Mouse (Mus musculus) liver, embryonic 14.5 days (tissue): Measurements from ENCODE around the gene Uba2. TPM values are rescaled to one million over a fixed set of nuclear protein-coding genes. Genes with fewer than 3 reads are reported as not detected.
A peak's percentile ranks its signal among the peaks of the same experiment; 100 is the strongest.
"Not testable (repeated sequence)": the region's sequence is repeated elsewhere in the genome, so short reads cannot be mapped to it uniquely, and the experiment has no call there.

ENCODE experiments used
- ATAC-seq: fragments of 200-750 bp; cut with Nextera tagmentation; 2 replicates; pipeline ENCODE4 v1.8.0; 2017; ENCODE audit warnings: moderate number of reproducible peaks, mild to moderate bottlenecking, moderate library complexity; ENCODE audit not compliant: insufficient read depth
- DNase-seq, 3 experiments: peaks; one replicate each; pipeline ENCODE4 v3.0.0-alpha.2; 2012 to 2013; ENCODE audit warnings: low read depth in 3 of 3, low spot score in 3 of 3
- H3K27ac ChIP-seq: fragments of 300-500 bp; sonication (generic); 2 replicates; pipeline ENCODE4 v1.5.1; 2014; ENCODE audit warnings: moderate library complexity, mild to moderate bottlenecking, control low read depth, inconsistent platforms
- H3K27me3 ChIP-seq: fragments of 300-500 bp; sonication (generic); 2 replicates; pipeline ENCODE4 v1.6.1; 2014; ENCODE audit warnings: mild to moderate bottlenecking, low read length, moderate library complexity; ENCODE audit not compliant: control insufficient read depth, insufficient read depth
- H3K36me3 ChIP-seq: fragments of 300-500 bp; sonication (generic); replicated peaks from 2 replicates; pipeline ENCODE4 v1.6.1; 2014; ENCODE audit warnings: low read depth; ENCODE audit not compliant: control insufficient read depth, insufficient read depth
- H3K4me1 ChIP-seq, 2 experiments: fragments of 200-500 bp in 1 of 2; fragments of 300-500 bp in 1 of 2; sonication (generic) in 1 of 2; replicated peaks; 2 replicates each; pipeline ENCODE4 v1.6.1; 2012 to 2014; ENCODE audit warnings: antibody characterized with exemption in 1 of 2, inconsistent platforms in 1 of 2, low read length in 1 of 2; ENCODE audit not compliant: control insufficient read depth in 2 of 2, insufficient read depth in 2 of 2
- H3K4me2 ChIP-seq: fragments of 300-500 bp; sonication (generic); 2 replicates; pipeline ENCODE4 v1.6.1; 2014; ENCODE audit warnings: low read depth, mild to moderate bottlenecking, control low read depth, moderate library complexity
- H3K4me3 ChIP-seq, 2 experiments: fragments of 200-500 bp in 1 of 2; fragments of 300-500 bp in 1 of 2; sonication (generic) in 1 of 2; 2 replicates each; pipeline ENCODE4 v1.5.1; 2012 to 2014; ENCODE audit warnings: low read depth in 2 of 2, low read length in 2 of 2, mild to moderate bottlenecking in 2 of 2, control low read depth in 1 of 2, inconsistent platforms in 1 of 2, moderate library complexity in 1 of 2; ENCODE audit not compliant: insufficient read depth in 1 of 2
- H3K9ac ChIP-seq: fragments of 300-500 bp; sonication (generic); replicated peaks from 2 replicates; pipeline ENCODE4 v1.6.1; 2014; ENCODE audit warnings: mild to moderate bottlenecking, control low read depth, moderate library complexity
- H3K9me3 ChIP-seq: fragments of 300-500 bp; sonication (generic); 2 replicates; pipeline ENCODE4 v1.6.1; 2016; ENCODE audit warnings: low read length, mixed read lengths; ENCODE audit not compliant: control insufficient read depth
- CTCF ChIP-seq: IDR thresholded peaks from 2 replicates; pipeline ENCODE4 v1.5.1; 2016; ENCODE audit warnings: antibody characterized with exemption, low read depth, control low read depth
- EP300 ChIP-seq: IDR thresholded peaks from 2 replicates; pipeline ENCODE4 v1.6.1; 2016; ENCODE audit warnings: antibody characterized with exemption, low read depth
- WGBS: fragments of 180-500 bp; shearing (Covaris S2); extraction: QIAGEN DNeasy Blood & Tissue Kit; methylation state at CpG from one replicate; pipeline ENCODE4 v1.1.7; 2014; ENCODE audit not compliant: insufficient replicate concordance; 5-methylcytosine and 5-hydroxymethylcytosine counted together
- polyA plus RNA-seq, 2 experiments: library from polyadenylated mRNA; depleted of rRNA in 1 of 2; stranded (reverse) in 1 of 2; unstranded in 1 of 2; fragments of >200 nt; fragmentation: Nextera tagmentation in 1 of 2; extraction: Ambion mirVana in 1 of 2; gene quantifications; 2 replicates each; pipeline versions ENCODE4 v1.2.1 to v1.2.3; 2012 to 2014

The Uba2 gene
- polyA plus RNA-seq, 2 experiments = 62.1 to 83.0 TPM

DNA sequence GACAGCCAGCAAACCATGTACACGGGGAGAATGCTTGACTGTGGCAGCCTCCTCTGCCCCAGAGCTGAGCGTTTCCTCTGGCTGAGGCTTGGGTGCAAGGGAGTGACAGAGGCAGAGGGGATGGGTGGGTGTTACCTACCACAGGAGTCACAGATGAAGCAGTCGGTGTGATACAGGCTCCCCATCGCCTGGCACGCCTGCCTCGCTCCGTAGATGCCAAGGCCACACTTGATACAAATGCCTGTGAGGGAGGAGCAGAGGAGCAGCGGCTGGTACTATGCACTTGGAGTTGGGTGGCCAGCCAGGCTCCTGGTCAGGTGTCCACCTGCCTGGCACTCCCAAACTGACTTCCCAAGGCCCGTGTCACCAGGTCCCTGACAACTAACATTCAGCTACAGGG is 44.1 kb downstream of the Uba2 start:
- no peak overlapping the region for H3K4me3 ChIP-seq
- 71% methylated on average over 9 of the region's 9 CpGs for WGBS
- H3K9me3 ChIP-seq = no peaks in the 10 kb centered on the region
- no peak for ATAC-seq
- no peaks in the 10 kb centered on the region for H3K36me3 ChIP-seq
- TF ChIP-seq CTCF (no peak), EP300 (no peak)
- H3K27ac ChIP-seq = no peak overlapping the region
- no peak overlapping the region for H3K9ac ChIP-seq
- H3K27me3 ChIP-seq = no peaks in the 10 kb centered on the region
- no peaks in the 10 kb centered on the region for H3K4me1 ChIP-seq
- no peak overlapping the region for H3K4me2 ChIP-seq
- DNase-seq = no peak

DNA sequence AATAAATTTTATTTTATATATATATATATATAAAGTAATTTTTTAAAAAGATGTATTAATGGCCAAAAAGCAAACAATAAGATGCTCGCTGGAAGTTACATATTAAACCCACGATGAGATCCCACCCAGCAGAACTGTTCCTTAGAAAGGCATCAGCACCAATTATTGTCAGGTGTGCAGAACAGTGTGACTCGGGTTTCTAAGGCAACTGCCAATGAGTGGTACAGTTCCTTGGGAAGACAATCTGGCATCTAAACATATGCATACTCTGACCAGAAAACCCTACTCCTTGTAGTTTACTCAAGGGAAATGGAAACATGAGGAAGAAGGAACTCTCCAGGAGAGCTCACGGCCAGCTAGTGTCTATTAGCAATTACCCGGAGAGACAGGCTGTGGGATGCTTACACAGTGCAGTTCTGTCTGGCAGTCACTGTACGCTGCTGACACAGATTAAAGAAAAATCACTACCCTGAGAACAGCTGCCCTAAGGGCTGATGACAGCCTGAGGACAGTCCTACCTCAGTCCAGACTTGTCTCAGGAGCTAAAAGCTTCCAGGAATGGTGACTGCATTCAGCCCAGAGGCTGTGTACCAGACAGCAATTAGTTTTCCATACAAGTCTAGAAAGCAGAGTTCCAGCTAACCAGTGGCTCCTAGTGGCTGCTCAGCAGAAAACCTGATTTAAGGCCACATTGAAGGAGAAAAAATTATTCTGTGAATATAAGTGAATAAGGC is 46.2 kb downstream of the Uba2 start:
- Histone ChIP-seq H3K36me3 (no peaks in the 10 kb centered on the region), H3K27me3 (no peaks in the 10 kb centered on the region), H3K4me3 (no peak overlapping the region), H3K9me3 (no peaks in the 10 kb centered on the region), H3K4me1 (no peaks in the 10 kb centered on the region), H3K4me2 (no peak overlapping the region), H3K9ac (no peak overlapping the region), H3K27ac (no peak overlapping the region)
- no peak for ATAC-seq
- TF ChIP-seq CTCF = peak; percentile 17; the same call in 1 of the 2 replicates
- no peak for TF ChIP-seq EP300
- WGBS = 74% methylated on average over 6 of the region's 6 CpGs
- no peak for DNase-seq

GRCm38 (mm10) chr7:34120636-34121035 is 48.8 kb downstream of the Uba2 start:
- H3K9ac ChIP-seq, H3K4me1 ChIP-seq, H3K9me3 ChIP-seq, DNase-seq, H3K36me3 ChIP-seq, H3K4me3 ChIP-seq, ATAC-seq, H3K27ac ChIP-seq, H3K4me2 ChIP-seq, H3K27me3 ChIP-seq: not testable (repeated sequence)
- 29% methylated on average over 1 of the region's 1 CpGs for WGBS

- Histone ChIP-seq H3K9me3 (no peaks in the 10 kb centered on the region), H3K9ac (no peak overlapping the region), H3K27me3 (no peaks in the 10 kb centered on the region), H3K4me3 (no peak overlapping the region), H3K4me1 (no peaks in the 10 kb centered on the region), H3K27ac (no peak overlapping the region), H3K4me2 (no peak overlapping the region), H3K36me3 (no peaks in the 10 kb centered on the region)
- TF ChIP-seq CTCF (no peak), EP300 (no peak)
- ATAC-seq (no peak), DNase-seq (no peak)
- 52% methylated on average over 3 of the region's 3 CpGs for WGBS
Observed at GRCm38 (mm10) chr7:34116601-34117000, 52.8 kb downstream of the Uba2 start.

DNA sequence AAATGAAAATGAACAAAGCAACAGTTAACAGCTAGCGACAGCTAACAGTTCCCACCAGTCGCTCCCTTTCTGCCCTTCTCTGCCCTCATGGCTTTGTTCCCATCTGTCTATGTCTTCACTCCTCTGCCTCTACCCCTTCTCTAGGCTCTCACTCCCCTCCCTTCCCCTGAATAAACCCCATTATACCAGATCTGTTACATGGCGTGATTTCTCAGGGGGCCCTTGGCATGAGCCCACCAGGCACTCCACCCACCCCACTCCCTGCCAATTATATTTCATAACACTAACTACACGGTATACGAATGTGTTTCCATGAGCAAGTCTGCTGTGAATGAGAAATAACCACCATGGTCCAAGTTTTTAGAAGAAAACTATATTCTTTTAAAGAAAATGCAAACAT is 60.2 kb downstream of the Uba2 start:
- Histone ChIP-seq H3K9me3 (no peaks in the 10 kb centered on the region), H3K27me3 (no peaks in the 10 kb centered on the region)
- WGBS = 65% methylated on average over 5 of the region's 5 CpGs

More for the DNA sequence above, 60.2 kb downstream of the Uba2 start:
- H3K27ac ChIP-seq = no peak overlapping the region
- no peak overlapping the region for H3K4me2 ChIP-seq
- H3K4me1 ChIP-seq = no peaks in the 10 kb centered on the region
- DNase-seq (no peak), ATAC-seq (no peak)
- no peak for TF ChIP-seq EP300
- no peak for TF ChIP-seq CTCF
- H3K4me3 ChIP-seq = no peak overlapping the region
- no peaks in the 10 kb centered on the region for H3K36me3 ChIP-seq
- no peak overlapping the region for H3K9ac ChIP-seq
